Mouse (Mus musculus): Measurements from ENCODE around the gene Foxo3. TPM values are rescaled to one million over a fixed set of nuclear protein-coding genes. Genes with fewer than 3 reads are reported as not detected.

Foxo3 gene
- 14.5 and 15.2 TPM in 2 replicates for polyA plus RNA-seq (2015; fragmentation: Nextera tagmentation; extraction: Ambion mirVana)

DNA sequence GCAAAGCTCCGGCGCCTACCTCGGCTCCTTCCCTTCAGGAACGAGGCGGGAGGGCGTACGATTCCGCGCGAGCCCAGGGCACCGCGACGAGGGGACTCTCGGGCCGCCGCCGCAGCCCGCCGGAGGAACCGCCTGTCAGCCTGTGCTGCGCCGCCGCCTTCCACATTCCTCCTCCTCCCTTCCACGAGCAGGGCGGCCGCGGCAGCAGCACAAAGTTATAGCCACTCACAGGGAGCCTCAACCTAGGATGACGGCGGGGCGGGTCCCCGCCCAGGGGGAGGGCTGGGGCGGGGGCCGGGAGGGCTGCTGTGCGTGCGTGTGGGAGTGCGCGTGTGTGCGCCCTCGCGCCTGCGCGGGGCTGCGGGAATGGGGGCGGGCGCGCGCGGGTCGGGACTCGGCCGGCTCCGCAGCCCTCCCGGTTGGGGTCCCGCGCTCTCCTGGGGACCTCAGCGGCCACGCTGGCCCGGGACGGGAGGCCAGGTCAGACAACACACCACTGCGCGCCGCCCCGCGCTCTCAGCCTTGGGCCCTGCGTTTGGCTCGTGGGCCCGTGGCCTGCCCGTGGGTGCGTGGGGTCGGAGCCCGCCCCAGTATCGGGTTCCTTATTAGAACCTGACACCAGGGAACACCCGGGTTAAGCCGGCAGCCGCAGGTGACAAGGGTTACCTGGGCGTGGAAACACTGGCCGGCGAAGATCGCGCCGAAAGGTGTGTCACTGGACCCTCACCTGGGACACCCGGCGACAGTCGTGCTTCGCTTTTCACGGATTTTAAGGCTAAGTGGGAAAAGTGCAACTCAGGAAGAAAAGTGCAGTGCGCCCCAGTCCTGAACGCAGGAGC, at the start of gene Foxo3:
Foxo3 (minus strand) TSS at position 249 of the 839 bp plus-strand sequence.
- Histone ChIP-seq H3K36me3 (peaks cover 33% of the 10 kb centered on the region), H3K4me1 (replicated peaks) (peaks cover 47% of the 10 kb centered on the region), H3K9ac (peak within 1 kb of the TSS; percentile 99), H3K4me2 (peak within 1 kb of the TSS; percentile 100), H3K27me3 (no peaks in the 10 kb centered on the region), H3K4me3 (replicated peaks) (peak within 1 kb of the TSS; percentile 98), H3K27ac (peak within 1 kb of the TSS; percentile 97), H3K9me3 (replicated peaks) (no peaks in the 10 kb centered on the region)
- WGBS (ENCODE audit: insufficient replicate concordance): under 1% methylated on average over 83 of the region's 88 CpGs
- DNase-seq: peak; percentile 84
- ATAC-seq (ENCODE audit: low read depth): peak; percentile 77

DNA sequence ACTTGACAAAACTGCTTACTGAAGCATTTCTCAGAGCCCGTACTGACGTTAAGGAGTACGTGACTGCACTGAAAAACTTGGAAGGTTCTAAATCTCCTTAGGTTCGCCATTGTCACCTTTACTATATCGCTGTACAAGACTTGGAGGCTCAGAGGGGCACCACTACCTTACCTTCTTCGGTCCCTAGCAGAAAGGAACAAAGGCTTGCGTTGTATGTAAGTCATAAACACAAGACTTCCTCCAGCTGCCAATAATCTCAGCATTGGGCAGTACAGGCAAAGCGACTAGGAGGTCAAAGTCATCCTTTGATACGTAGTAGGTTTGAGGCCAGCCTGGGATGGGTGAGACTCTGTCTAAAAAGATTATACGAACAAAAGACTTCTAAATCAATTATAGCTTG, 48.8 kb upstream of the Foxo3 start:
- DNase-seq (no peak), ATAC-seq (ENCODE audit: low read depth) (no peak)
- WGBS (ENCODE audit: insufficient replicate concordance): 79% methylated on average over 10 of the region's 10 CpGs
- Histone ChIP-seq H3K27me3 (no peaks in the 10 kb centered on the region), H3K27ac (no peak overlapping the region), H3K36me3 (no peaks in the 10 kb centered on the region), H3K9me3 (replicated peaks) (no peaks in the 10 kb centered on the region), H3K4me1 (replicated peaks) (no peaks in the 10 kb centered on the region), H3K9ac (no peak overlapping the region), H3K4me2 (no peak overlapping the region), H3K4me3 (replicated peaks) (no peak overlapping the region)

DNA sequence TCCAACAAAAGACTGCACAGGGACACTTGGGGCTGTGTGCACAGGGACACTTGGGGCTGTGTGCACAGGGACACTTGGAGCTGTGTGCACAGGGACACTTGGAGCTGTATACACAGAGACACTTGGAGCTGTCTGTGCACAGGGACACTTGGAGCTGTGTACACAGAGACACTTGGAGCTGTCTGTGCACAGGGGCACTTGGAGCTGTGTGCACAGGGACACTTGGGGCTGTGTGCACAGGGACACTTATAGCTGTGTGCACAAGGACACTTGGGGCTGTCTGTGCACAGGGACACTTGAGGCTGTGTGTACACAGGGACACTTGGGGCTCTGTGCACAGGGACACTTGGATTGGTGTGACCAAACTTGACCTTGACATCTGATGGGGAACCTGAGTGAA, 47.4 kb upstream of the Foxo3 start:
- no peaks in the 10 kb centered on the region for H3K4me1 ChIP-seq (replicated peaks)
- ATAC-seq (ENCODE audit: low read depth) (no peak), DNase-seq (no peak)
- H3K27me3 ChIP-seq: no peaks in the 10 kb centered on the region
- no peaks in the 10 kb centered on the region for H3K9me3 ChIP-seq (replicated peaks)
- H3K4me3 ChIP-seq (replicated peaks): no peak overlapping the region
- H3K27ac ChIP-seq: no peak overlapping the region
- H3K9ac ChIP-seq: no peak overlapping the region
- no peak overlapping the region for H3K4me2 ChIP-seq
- no peaks in the 10 kb centered on the region for H3K36me3 ChIP-seq

DNA sequence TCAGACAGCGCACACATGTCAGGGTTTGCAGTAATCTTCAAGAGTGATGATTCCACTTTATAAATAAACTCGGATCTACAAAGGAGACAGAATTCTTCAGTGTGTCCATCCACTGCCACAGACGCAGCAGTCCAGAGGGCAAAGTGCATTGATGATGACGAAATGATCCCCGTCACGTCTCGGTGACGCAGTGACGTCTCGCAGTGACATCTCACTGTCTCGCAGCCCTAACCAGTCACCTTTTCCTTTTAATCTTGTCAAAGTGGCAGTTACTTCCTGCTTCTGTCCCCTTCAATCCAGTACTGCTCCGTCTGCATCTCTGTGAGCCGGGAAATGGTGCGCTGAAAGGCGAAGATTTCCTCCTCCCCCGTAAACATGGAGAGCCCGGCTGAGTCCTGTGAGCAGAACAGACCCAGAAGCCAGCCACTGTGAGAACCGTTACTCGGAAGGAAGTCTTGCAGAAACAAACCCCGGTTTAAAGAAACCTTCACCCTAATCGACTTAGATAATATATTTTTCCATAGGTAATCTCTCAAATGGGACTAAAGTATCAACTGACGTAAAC, 36.7 kb upstream of the Foxo3 start:
- no peaks in the 10 kb centered on the region for H3K36me3 ChIP-seq
- 0 out of 2 replicates have a peak overlapping the region, but pooled peaks have one; percentile 10 for H3K4me2 ChIP-seq
- DNase-seq (no peak), ATAC-seq (ENCODE audit: low read depth) (no peak)
- H3K27me3 ChIP-seq: peaks cover 10% of the 10 kb centered on the region
- no peak overlapping the region for H3K4me3 ChIP-seq (replicated peaks)
- 61% methylated on average over 22 of the region's 22 CpGs for WGBS (ENCODE audit: insufficient replicate concordance)
- H3K9ac ChIP-seq: no peak overlapping the region
- no peaks in the 10 kb centered on the region for H3K9me3 ChIP-seq (replicated peaks)
- H3K27ac ChIP-seq: no peak overlapping the region
- H3K4me1 ChIP-seq (replicated peaks): 0 out of 2 replicates have a peak, but pooled peaks cover 2% of the 10 kb centered on the region

DNA sequence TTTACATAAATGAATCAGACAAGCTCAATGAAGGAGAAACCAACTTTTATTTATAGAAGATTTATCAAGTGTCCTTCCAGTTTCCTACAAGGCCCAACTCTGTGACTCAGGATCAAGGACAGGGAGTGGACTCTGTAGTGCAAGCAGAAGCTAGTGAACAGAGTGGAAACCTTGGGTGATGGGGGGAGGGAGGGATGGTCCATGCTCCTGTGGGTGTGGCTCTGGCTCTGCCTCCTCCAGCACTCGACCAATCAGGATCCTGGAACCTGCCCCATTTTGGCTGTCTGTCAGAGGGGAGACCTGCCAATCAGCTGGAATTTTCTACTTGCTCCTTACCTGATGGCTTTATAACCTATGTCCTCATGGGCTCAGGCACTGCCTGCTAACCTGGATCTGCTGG, 36.0 kb upstream of the Foxo3 start:
- H3K4me3 ChIP-seq (replicated peaks): no peak overlapping the region
- no peak overlapping the region for H3K27ac ChIP-seq
- ATAC-seq (ENCODE audit: low read depth) (no peak), DNase-seq (no peak)
- H3K9me3 ChIP-seq (replicated peaks): no peaks in the 10 kb centered on the region
- no peak overlapping the region for H3K4me2 ChIP-seq
- WGBS (ENCODE audit: insufficient replicate concordance): 56% methylated on average over 1 of the region's 1 CpGs
- no peak overlapping the region for H3K9ac ChIP-seq
- H3K27me3 ChIP-seq: peaks cover 10% of the 10 kb centered on the region
- 0 out of 2 replicates have a peak, but pooled peaks cover 4% of the 10 kb centered on the region for H3K4me1 ChIP-seq (replicated peaks)
- no peaks in the 10 kb centered on the region for H3K36me3 ChIP-seq

DNA sequence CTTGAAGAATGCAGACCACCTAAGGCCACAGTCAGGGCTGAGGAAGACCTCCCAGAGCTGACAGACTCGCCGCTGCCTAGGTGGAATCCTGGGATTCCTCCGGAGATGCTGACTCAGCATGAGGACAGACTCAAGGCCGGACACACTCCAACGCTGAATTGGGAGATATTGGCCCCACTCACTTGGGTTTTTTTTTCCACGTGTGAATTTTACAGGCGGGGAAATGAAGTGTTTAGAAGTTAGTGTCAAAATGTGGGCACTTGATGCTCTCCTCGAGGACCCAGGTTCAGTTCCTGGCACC, 32.1 kb upstream of the Foxo3 start:
- H3K9me3 ChIP-seq (replicated peaks): no peaks in the 10 kb centered on the region

DNA sequence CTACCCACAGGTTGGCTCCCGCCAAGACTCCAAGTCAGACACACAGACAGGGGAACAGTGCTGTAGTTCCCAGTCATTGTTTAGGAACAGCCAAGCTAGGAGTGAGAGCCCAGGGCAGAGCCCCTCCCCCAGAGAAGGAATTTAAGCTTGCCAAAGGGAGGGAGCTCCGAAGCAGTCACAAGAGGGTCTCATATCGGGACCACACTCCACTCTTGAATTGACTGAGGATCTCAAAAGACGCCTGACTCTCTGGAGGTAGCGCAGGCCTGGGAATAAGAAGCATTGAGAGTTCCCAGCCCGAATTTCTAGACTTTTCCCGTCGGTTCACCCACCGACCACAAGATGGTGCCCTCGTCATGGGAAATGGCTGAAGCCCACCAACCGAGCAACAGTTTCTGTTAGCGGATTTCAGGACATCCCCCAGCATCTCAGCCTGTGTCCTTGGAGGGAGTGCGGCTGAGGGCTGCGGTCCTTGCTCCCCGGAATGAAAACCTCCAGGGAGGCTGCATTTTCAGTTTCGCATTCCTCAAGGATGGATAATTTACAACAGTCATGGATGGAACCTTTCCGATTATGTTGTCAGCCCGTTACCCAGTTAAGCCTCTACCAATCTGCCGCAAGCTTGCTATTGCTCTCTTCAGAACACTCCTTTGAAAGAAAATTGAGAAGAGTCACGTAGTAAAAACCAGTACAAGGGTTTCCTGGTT, 31.6 kb upstream of the Foxo3 start:
- peak; percentile 13 for DNase-seq
- H3K27me3 ChIP-seq: peaks cover 10% of the 10 kb centered on the region
- peak overlapping the region; percentile 30; the same call in 1 of the 2 replicates for H3K4me3 ChIP-seq (replicated peaks)
- H3K27ac ChIP-seq: no peak overlapping the region
- peak overlapping the region; percentile 46 for H3K4me2 ChIP-seq
- 12% methylated on average over 20 of the region's 20 CpGs for WGBS (ENCODE audit: insufficient replicate concordance)
- 0 out of 2 replicates have a peak, but pooled peaks cover 4% of the 10 kb centered on the region for H3K4me1 ChIP-seq (replicated peaks)
- no peaks in the 10 kb centered on the region for H3K36me3 ChIP-seq
- H3K9me3 ChIP-seq (replicated peaks): no peaks in the 10 kb centered on the region
- H3K9ac ChIP-seq: no peak overlapping the region; the same call in 1 of the 2 replicates
- ATAC-seq (ENCODE audit: low read depth): no peak

More for the DNA sequence above, 32.1 kb upstream of the Foxo3 start:
- 0 out of 2 replicates have a peak, but pooled peaks cover 4% of the 10 kb centered on the region for H3K4me1 ChIP-seq (replicated peaks)
- no peak overlapping the region for H3K9ac ChIP-seq
- ATAC-seq (ENCODE audit: low read depth) (no peak), DNase-seq (no peak)
- WGBS (ENCODE audit: insufficient replicate concordance): 31% methylated on average over 8 of the region's 8 CpGs
- H3K4me3 ChIP-seq (replicated peaks): no peak overlapping the region
- no peaks in the 10 kb centered on the region for H3K36me3 ChIP-seq
- H3K27ac ChIP-seq: no peak overlapping the region
- H3K27me3 ChIP-seq: peaks cover 10% of the 10 kb centered on the region
- peak overlapping the region; percentile 46 for H3K4me2 ChIP-seq

DNA sequence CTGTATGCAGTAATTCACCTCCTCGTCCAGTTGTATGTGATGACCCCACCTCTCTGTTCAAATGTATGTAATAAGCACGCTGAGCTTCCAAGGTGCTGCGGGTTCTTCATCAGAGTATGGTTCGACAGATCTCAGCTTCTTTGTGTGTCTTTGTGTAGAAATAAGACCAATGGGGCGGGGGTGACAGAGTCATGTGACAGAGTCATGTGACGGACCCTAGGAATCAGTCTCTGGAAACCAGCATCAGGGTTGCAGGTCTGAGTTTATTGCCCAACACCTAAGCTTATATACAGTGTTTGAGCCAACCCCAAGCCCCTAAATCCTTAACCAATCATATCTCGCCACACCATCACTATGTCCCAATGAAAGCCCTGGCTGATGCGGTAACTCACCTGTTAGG, 29.9 kb upstream of the Foxo3 start:
- Histone ChIP-seq H3K27ac (no peak overlapping the region), H3K4me2 (no peak overlapping the region), H3K9me3 (replicated peaks) (no peaks in the 10 kb centered on the region), H3K27me3 (peaks cover 10% of the 10 kb centered on the region), H3K9ac (no peak overlapping the region), H3K4me1 (replicated peaks) (0 out of 2 replicates have a peak, but pooled peaks cover 4% of the 10 kb centered on the region), H3K4me3 (replicated peaks) (no peak overlapping the region), H3K36me3 (no peaks in the 10 kb centered on the region)
- DNase-seq: no peak
- ATAC-seq (ENCODE audit: low read depth): no peak
- 76% methylated on average over 8 of the region's 8 CpGs for WGBS (ENCODE audit: insufficient replicate concordance)

DNA sequence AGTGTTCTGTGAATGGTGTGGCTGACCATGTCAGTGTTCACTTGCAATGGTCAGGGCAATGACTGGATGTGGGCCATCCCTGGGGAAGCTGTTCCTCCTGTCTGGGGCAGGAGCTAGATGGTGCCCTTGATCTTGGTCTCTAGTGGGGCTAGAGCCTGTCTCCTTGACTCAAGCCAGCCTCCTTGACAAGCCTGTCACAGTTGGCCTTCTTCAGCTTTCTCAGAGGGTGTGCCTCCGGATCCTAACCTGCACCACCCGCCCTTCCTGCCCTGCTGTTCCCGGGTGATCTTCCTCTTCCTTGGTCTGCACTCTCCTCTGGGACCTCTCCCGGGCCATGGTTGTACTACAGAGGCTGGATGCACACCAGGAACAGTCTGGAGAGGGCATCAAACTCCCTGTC, 24.2 kb upstream of the Foxo3 start:
- Histone ChIP-seq H3K27me3 (no peaks in the 10 kb centered on the region), H3K27ac (no peak overlapping the region), H3K36me3 (no peaks in the 10 kb centered on the region), H3K9ac (no peak overlapping the region), H3K4me3 (replicated peaks) (no peak overlapping the region), H3K9me3 (replicated peaks) (no peaks in the 10 kb centered on the region), H3K4me2 (no peak overlapping the region), H3K4me1 (replicated peaks) (peaks cover 20% of the 10 kb centered on the region)
- ATAC-seq (ENCODE audit: low read depth): no peak
- WGBS (ENCODE audit: insufficient replicate concordance): 48% methylated on average over 4 of the region's 4 CpGs
- no peak for DNase-seq

DNA sequence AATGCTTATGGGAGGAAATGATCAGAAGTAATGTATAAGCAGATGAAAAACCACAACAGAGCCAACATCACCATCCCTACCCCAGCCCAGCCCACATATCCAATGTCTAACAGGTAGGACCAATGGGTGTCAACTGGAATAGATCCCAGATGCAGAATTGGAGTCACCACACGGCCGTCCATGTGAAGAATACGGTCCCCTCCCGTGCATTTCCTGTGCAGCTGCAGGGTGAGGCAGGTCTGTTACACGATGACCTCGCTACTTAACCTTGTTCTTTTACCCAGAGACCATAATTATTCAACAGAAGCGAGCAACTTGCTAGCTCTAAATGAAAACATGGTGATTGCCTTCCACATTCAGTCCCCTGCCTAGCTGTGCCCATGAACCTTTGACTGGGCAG, 23.4 kb upstream of the Foxo3 start:
- DNase-seq: no peak
- no peaks in the 10 kb centered on the region for H3K36me3 ChIP-seq
- peaks cover 24% of the 10 kb centered on the region for H3K4me1 ChIP-seq (replicated peaks)
- 39% methylated on average over 7 of the region's 7 CpGs for WGBS (ENCODE audit: insufficient replicate concordance)
- ATAC-seq (ENCODE audit: low read depth): no peak
- H3K27ac ChIP-seq: no peak overlapping the region
- H3K9ac ChIP-seq: no peak overlapping the region
- no peaks in the 10 kb centered on the region for H3K9me3 ChIP-seq (replicated peaks)
- no peak overlapping the region for H3K4me3 ChIP-seq (replicated peaks)
- H3K27me3 ChIP-seq: no peaks in the 10 kb centered on the region
- H3K4me2 ChIP-seq: no peak overlapping the region

DNA sequence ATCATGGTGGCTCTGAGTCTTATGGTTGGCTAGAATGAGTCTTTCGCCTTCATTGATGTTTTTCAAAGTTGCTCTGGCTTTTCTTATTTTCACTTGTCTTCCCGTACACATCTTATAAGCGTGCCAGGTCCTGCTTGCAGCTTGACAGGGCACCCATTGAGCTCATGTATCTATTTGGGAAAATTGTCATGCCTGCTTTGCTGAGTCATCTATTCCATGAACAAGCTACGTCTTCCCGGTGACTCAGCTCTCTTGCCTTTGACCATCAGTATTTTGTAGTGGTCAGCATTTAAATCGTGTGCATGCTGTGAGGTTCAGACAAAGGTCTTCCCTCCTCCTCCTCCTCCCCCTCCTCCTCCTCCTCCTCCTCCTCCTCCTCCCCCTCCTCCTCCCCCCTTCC, 22.9 kb upstream of the Foxo3 start:
- Histone ChIP-seq H3K27me3 (no peaks in the 10 kb centered on the region), H3K4me1 (replicated peaks) (peaks cover 27% of the 10 kb centered on the region), H3K9me3 (replicated peaks) (no peaks in the 10 kb centered on the region), H3K4me3 (replicated peaks) (no peak overlapping the region), H3K27ac (no peak overlapping the region), H3K4me2 (no peak overlapping the region), H3K36me3 (no peaks in the 10 kb centered on the region), H3K9ac (no peak overlapping the region)
- DNase-seq (no peak), ATAC-seq (ENCODE audit: low read depth) (no peak)
- 67% methylated on average over 6 of the region's 6 CpGs for WGBS (ENCODE audit: insufficient replicate concordance)

Data from liver, embryonic 13.5 days (tissue).